10 mouse cellular contexts compared by ENCODE assay signal in genomic region chr12:99150126-99150525, GRCm38 (mm10).
DNase-seq lines count a peak whose midpoint lies in the region; ATAC-seq and TF ChIP-seq lines count a peak whose summit lies in the region.
"Had no signal": no experiment of that assay in that cellular context is flagged by ENCODE, and none has a peak within 500 bp of the region (broad histone marks: within the 10 kb centered on the region; RNA-seq: fewer than 3 reads in every experiment).

No protein-coding gene starts in this region.

- WGBS in kidney, embryonic 15.5 days, result 48% methylated on average over 4 of the region's 4 CpGs
- WGBS in hindbrain, embryonic 16.5 days, result 57% methylated on average over 4 of the region's 4 CpGs

- no peak for TF ChIP-seq POLR2A in bone marrow macrophage, adult 2 months (IDR thresholded peaks at IDR 0.05; ENCODE audit: borderline replicate concordance, low read depth, low read length)

- intact Hi-C loops in gastrocnemius, postnatal 36 days (cut with DNase I), result no loop called here

- in situ Hi-C loops in ES-E14 (cut with MboI; ENCODE audit: low sequenced_read_pairs in 2 of 2, unreplicated experiment in 2 of 2), result no loop called here

- no peak overlapping the region for H3K4me3 ChIP-seq in kidney, embryonic 15.5 days (replicated peaks)
- H3K4me3 ChIP-seq in ES-E14 (ENCODE audit: insufficient read depth in 1 of 2, low read depth in 1 of 2, low read length in 2 of 2, poor library complexity in 1 of 2, severe bottlenecking in 1 of 2), result no peak overlapping the region
- H3K4me3 ChIP-seq in bone marrow macrophage, adult 2 months (ENCODE audit: insufficient read depth, low read length), result no peak overlapping the region
- H3K4me3 ChIP-seq in hindbrain, embryonic 16.5 days (ENCODE audit: low read length), result no peak overlapping the region
- H3K4me3 ChIP-seq: erythroblast, embryonic 14.5 days had no signal

- no peaks in the 10 kb centered on the region for H3K9me3 ChIP-seq in kidney, embryonic 15.5 days (replicated peaks)
- no peaks in the 10 kb centered on the region for H3K9me3 ChIP-seq in ES-E14 (ENCODE audit: control insufficient read depth, insufficient read depth, low read depth, low read length)
- H3K9me3 ChIP-seq in hindbrain, embryonic 16.5 days (ENCODE audit: control insufficient read depth, low read length), result no peaks in the 10 kb centered on the region

- no peak overlapping the region for H3K27ac ChIP-seq in kidney, embryonic 15.5 days
- H3K27ac ChIP-seq in ES-E14 (ENCODE audit: insufficient read depth, low read depth, low read length, poor library complexity, severe bottlenecking), result no peak overlapping the region
- H3K27ac ChIP-seq in bone marrow macrophage, adult 2 months (ENCODE audit: insufficient read depth, low read depth, low read length), result no peak overlapping the region
- H3K27ac ChIP-seq in hindbrain, embryonic 16.5 days (ENCODE audit: low read depth, low read length), result no peak overlapping the region
- H3K27ac ChIP-seq: macrophage had no signal

- DNase-seq in kidney, adult 18-20 months, result peak; percentile 69
- DNase-seq in ES-E14 (ENCODE audit: low read depth, low spot score), result peak; percentile 65
- peak; percentile 50 to 56 for DNase-seq in gastrocnemius, postnatal 36 days
- peak; percentile 63 for DNase-seq in lung, postnatal 10 days
- DNase-seq in spleen, postnatal 36 days (ENCODE audit: low spot score in 2 of 2), result peak; percentile 24 to 29

- TF ChIP-seq CTCF in bone marrow macrophage, adult 2 months (IDR thresholded peaks at IDR 0.05; ENCODE audit: low read depth, low read length), result peak; percentile 58

- no peak overlapping the region for H3K9ac ChIP-seq in kidney, embryonic 15.5 days
- H3K9ac ChIP-seq in ES-E14 (ENCODE audit: insufficient read depth, low read depth, low read length, poor library complexity, severe bottlenecking), result no peak overlapping the region
- H3K9ac ChIP-seq in hindbrain, embryonic 16.5 days (ENCODE audit: low read depth, low read length), result no peak overlapping the region

- no peaks in the 10 kb centered on the region for H3K36me3 ChIP-seq in kidney, embryonic 15.5 days
- H3K36me3 ChIP-seq in ES-E14 (ENCODE audit: control insufficient read depth, insufficient read depth, low read length, poor library complexity, severe bottlenecking), result no peaks in the 10 kb centered on the region
- no peaks in the 10 kb centered on the region for H3K36me3 ChIP-seq in hindbrain, embryonic 16.5 days (ENCODE audit: control insufficient read depth, insufficient read depth, low read length)

- ATAC-seq in kidney, embryonic 15.5 days (replicated peaks; ENCODE audit: low FRiP score), result no peak
- no peak for ATAC-seq in hindbrain, embryonic 16.5 days

- no peak overlapping the region for H3K4me2 ChIP-seq in kidney, embryonic 15.5 days
- no peak overlapping the region for H3K4me2 ChIP-seq in hindbrain, embryonic 16.5 days (ENCODE audit: low read length)

- H3K27me3 ChIP-seq in kidney, embryonic 15.5 days, result no peaks in the 10 kb centered on the region
- H3K27me3 ChIP-seq in hindbrain, embryonic 16.5 days (replicated peaks; ENCODE audit: control insufficient read depth, insufficient read depth, low read length), result no peaks in the 10 kb centered on the region

- peaks cover 7% of the 10 kb centered on the region; the same call in 1 of the 2 replicates for H3K4me1 ChIP-seq in kidney, embryonic 15.5 days
- H3K4me1 ChIP-seq in ES-E14 (ENCODE audit: control insufficient read depth in 2 of 2, insufficient read depth in 2 of 2, low read length in 2 of 2, poor library complexity in 1 of 2), result peaks cover 1 to 2% of the 10 kb centered on the region in 2 experiments; a peak in 2 of 4 replicates
- peaks cover 10% of the 10 kb centered on the region for H3K4me1 ChIP-seq in bone marrow macrophage, adult 2 months (ENCODE audit: control insufficient read depth, insufficient read depth, low read length)
- peaks cover 7% of the 10 kb centered on the region; the same call in 1 of the 2 replicates for H3K4me1 ChIP-seq in hindbrain, embryonic 16.5 days (ENCODE audit: control insufficient read depth, insufficient read depth, low read depth, low read length)

TF ChIP-seq in ES-E14, 5 proteins besides CTCF, POLR2A, EP300 and RAD21:
- TF ChIP-seq HCFC1 (IDR thresholded peaks at IDR 0.05; ENCODE audit: borderline replicate concordance, insufficient read depth, low read length), result no peak
- TF ChIP-seq ZC3H11A (IDR thresholded peaks at IDR 0.05; ENCODE audit: borderline replicate concordance, low read depth, low read length), result peak; percentile 76
- TF ChIP-seq MAFK (IDR thresholded peaks at IDR 0.05; ENCODE audit: insufficient read depth, low read depth, low read length), result no peak
TF ChIP-seq in ES-E14: peak in this region for 1.
